Mouse (Mus musculus): Measurements from ENCODE around the gene Ranbp17.
A peak's percentile ranks its signal among the peaks of the same experiment; 100 is the strongest.

Gene Ranbp17

DNA sequence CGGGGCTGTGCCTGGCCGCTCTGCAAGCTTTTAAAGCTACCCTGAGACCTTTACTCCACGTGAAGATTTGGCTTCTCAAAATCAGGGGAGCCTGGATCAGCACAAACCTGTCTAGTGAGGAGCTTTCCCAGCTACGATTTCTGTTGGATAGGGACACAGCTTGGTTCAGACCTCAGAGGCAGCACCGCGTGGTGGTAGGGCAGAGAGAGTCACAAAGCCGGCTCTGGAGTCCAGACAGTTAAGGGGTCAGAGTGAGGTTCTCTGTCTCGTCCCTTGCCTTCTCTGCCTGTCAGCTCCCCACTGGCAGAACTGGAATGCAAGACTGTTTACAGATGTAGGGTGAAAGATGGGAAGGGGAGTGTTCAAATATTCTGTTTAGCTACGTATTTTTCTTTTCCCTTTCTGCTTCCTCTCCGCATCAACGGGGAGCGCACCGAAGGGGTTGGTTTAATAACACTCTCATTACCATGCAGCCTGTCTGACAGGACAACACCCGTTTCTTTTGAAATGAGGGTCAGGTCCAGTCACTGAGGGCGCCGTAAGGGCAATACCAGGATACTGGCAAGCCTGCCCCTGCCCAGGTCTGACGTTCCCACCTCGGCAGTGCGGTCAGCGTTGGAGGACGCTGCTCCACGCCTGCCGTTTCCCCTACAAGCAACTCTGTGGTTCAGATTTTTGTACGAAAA lies 317.0 kb downstream of the Ranbp17 start:
- DNase-seq (ENCODE audit: low spot score in 2 of 2): no peak

DNA sequence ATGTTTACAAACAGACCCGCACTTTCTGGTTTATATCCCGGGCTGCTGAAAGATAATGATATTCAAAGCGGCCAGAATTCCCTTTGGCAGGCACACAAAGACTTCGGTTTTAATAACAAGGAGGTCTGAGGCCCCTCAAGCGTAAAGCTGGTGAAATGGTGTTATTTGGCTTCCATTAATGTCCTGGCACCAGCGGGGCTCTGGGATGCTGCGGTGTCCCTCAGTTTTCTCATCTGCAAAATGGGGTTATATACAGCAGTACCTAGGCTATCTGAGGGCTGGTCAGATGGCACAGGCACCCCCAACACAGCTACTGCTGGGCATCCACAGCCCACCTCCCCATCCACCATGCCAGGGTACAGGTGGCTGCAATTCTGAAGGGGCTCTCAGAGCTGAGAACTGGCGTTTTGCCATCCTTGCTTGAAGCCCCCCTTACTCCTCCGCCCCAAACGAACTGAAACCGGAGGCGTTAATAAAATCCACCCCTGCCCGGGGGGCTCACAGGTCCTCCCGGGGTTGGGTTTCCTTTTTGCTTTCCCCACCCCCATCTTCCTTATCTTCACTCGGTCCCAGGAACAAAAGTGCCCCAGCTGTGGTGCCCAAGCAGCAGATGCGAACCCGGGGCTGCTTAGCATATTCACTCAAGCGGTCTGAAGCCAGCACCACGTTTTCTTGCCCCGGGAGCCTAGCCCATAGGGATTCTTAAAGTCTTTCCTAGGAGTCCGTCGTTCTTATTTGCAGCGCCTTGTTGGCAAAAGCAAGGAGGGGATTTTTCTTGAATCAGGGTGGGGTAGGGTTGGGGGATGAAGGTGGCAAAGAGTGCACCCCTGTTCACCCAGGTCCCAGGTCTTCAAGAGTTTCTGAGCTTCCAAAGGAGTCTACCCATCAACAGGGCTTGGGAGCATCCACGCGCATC lies 317.8 kb downstream of the Ranbp17 start:
- no peak for DNase-seq (ENCODE audit: low spot score in 2 of 2)

DNA sequence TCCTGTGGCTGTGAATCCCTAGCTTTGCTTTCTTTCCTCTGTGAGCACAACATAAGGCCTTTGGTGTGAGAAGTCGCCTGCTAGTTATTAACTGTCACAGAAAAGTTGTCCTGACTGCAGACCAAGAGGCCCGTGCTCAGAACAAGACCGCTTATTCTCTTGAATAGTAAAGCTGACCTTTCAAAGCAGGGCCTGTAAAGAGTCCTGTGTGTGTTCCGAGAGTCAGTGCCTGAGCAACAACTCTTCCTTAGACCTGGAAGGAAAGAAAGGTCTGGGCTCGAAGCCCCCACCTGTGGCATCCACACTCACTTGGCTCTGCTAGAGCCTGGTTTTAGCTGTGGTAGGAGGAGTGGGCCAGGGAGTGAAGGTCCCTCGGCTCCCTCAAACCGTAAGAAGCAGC lies 318.5 kb downstream of the Ranbp17 start:
- DNase-seq (ENCODE audit: low spot score in 2 of 2): no peak

DNA sequence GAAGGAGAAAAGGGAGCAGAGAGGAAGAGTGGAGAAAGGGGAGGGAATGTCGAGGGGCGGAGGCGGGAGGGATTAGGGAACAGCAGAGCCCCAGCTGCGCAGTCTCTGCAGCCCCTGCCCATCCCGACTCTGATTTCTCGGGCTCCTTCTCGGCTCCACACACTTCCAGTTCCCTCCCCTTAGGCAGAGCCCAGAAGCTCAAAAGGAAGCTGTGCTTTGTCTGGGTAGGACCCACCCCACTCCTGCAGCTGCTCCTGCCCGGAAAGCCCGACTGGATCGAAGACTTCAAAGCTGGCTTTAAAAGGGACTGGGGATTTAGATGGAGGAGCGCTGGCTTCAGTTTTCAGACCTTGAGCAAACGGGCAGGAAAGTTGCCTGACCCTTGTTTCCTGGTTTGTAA lies 319.9 kb downstream of the Ranbp17 start:
- DNase-seq (ENCODE audit: low spot score in 2 of 2): no peak

DNA sequence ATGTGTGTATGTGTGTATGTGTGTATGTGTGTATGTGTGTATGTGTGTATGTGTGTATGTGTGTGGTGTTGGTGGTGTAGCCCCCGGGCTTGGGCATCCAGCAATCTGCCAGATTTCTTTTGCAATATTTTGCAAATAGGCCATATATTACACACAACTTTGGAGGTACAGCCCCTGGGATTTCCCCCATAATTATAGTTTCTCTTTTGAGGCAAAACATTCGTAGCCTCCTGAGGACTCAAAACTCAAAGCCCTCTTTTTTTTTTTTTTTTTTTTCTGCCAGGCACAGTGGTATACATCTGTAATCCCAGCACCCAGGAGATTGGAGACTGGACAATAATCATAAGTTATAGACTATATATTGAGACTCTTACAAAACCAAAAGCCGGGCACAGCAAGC lies 331.7 kb downstream of the Ranbp17 start:
- no peak for DNase-seq (ENCODE audit: low spot score in 2 of 2)

DNA sequence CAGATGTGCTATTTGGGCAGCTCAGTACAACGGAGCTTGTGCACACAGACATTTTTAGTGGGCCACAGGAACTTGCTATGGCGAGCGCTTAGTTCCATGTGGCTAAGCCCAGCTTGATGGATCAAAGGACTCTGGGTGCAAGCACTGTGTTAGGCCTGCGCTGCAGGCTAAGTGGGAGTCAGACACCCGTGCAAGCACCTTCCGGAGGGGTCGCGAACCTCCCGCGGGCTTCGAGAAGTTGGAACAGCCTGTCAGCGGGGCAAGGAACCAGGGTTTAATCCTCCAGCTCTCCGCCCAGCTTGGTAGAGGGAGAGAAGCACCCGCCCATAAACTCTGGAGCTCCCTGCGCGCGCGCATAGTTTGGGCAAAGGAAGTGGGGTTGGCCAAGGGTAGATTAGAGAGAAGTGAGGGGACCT lies 332.8 kb downstream of the Ranbp17 start:
- no peak for DNase-seq (ENCODE audit: low spot score in 2 of 2)

DNA sequence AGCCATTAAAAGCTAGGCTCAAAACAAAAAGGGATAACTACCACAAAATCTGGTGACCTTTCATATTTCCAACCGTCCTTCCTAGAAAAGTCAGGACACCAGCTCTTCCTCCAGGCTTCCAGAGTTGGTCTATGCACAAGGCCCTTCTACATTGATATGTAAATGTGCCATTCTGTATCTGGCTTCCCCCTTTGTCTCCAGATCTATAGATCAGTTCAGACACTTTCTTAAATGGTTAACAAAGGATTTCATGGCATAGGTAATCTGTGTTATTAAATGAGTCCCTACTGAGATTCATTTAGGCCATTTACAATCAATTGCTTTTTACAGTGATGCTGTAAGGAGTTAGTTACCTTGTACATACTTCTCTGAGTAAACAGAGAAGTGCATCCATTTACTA lies 333.7 kb downstream of the Ranbp17 start:
- DNase-seq (ENCODE audit: low spot score in 2 of 2): no peak

DNA sequence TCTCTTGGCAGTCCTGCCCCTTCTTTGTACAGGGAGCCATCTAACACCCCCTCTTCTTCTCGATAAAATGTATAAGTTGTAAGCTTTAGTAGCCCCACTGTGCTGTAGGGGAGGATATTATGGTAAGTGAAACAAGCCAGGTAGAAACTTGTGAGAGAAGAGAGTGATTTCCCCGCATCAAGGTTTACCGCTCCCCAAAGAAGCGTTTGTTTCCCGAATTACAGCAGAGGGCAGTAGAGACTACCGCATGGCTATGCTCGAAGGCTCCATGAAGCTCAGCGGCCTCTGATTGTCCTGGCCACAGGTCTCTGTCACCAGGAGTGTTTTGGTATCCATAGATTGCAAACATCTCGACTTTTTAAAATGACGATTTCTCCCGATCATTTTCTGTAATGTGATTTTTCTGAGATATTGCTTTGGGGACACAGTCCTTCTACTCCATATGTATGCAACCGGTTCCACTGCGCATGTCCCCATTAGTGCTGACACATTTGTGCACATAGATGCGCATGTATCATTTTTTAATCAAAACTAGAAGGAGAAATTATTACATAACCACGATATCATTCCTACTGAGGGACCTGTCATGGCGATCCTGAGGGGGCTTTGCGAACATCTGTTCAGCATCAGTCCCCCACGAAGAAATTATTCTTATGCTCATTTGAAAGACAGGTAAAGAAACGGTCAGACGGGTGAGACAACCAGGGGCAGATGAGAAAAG lies 336.9 kb downstream of the Ranbp17 start:
- peak in 1 of 2 experiments; percentile 31 for DNase-seq (ENCODE audit: low spot score in 2 of 2)

DNA sequence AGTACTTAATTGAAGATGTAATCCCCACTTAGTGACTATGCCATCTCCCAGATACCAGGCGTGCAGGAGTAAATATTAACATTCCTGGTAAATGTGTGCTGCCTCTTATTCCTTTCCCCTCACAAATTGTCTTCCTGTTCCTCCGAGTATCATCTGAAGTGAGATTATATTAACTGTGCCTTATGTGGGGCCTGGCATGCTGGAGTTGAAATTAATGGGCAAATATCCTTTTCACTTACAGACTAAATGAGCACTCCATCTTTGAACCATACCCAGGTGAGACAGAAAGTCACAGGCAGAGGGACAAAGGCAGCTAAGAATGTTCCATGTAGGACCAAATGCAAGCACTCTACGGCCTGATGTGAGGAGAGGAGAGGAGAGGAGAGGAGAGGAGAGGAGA lies 337.8 kb downstream of the Ranbp17 start:
- DNase-seq (ENCODE audit: low spot score in 2 of 2): no peak

DNA sequence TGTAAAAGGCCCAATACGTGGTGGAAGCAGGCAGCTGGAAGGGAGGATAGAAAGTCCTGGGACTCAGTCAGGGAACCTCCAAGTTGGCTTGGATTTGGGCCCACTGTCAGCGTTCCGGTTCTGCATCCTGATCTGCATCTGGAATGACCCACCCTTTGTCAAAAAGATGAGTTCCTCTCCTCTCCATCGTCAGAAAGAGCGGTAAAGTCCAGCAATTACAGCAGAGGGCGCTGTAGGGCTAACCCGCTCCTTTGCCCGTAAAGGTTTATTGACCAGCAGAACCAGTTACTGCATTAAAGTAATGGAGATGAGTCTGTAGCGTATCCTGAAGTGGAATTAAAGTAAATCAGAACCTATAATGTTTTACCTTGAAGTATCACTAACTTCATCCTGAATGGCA lies 343.1 kb downstream of the Ranbp17 start:
- DNase-seq (ENCODE audit: low spot score in 2 of 2): peak; percentile 16 to 70

DNA sequence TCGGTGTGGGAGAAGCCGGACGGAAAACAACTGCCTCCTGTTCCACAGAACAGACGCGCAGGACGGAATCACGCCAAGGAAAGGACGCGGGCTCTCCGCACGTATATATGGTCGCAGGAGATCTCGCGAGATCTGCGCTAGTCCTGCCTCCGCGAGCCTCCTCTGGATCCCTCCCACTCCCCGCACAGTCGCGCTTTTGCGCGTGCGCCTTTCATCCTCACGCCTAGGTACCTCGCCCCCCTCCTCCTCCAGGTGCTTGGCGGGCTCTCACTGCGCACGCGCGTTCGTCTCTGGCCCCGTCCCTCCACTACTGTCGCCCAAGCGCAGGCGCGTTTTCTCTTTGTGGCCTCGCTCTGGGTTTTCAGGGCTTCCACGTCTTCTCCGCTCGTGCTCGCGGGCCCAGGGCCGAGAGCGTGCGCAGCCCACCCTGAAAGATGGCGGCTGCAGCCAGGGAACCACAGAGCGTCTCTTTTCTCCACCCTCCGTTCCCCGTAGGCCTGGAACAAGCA lies 350.5 kb downstream of the Ranbp17 start, which contains the start of gene Npm1:
TSS of gene Npm1 (minus strand) at position 209 of the 509 bp plus-strand sequence.
- peak; percentile 97 to 99 for DNase-seq (ENCODE audit: low spot score in 2 of 2)

DNA sequence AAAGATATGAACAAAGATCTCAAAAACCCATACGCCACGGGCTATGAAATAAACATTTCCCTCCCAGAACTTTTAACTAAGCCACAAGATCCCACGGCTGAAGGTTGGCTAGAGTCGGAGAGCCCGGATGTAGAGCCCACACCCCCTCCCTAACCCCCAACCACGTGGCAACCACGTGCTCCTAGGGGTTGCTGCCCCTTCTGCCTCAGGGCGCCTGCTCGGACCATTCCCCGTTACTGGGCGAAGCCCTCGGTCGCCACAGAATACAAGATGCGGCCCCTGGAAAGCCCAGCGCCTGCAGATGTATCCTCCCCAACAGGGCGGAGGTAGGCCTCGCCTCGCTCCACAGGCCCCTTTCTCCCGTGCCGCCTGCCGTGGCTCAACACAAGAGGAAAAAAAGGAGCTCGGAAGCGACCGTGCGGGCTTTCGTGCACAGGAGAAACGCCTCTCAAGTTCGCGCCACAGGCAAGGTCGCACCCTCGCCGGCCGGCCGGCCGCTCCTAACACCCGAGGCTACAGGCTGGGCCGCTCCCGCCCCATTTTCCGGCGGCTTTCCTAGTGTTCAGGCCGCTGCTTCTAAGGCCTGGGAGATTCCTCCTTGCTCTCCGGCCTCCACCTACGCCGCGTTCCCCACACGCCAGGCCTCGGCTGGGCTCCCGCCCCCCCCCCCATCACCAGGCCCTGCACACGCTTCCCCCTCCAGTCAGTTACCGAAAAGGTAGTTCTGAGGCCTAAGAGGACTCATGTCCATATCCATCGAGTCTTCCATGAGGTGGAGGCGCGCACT lies 351.1 kb downstream of the Ranbp17 start:
- peak; percentile 55 to 70 for DNase-seq (ENCODE audit: low spot score in 2 of 2)

Data from spleen, postnatal 10 days (tissue).